Comparison of ENCODE assay signal across 12 mouse cellular contexts in the genomic region with DNA sequence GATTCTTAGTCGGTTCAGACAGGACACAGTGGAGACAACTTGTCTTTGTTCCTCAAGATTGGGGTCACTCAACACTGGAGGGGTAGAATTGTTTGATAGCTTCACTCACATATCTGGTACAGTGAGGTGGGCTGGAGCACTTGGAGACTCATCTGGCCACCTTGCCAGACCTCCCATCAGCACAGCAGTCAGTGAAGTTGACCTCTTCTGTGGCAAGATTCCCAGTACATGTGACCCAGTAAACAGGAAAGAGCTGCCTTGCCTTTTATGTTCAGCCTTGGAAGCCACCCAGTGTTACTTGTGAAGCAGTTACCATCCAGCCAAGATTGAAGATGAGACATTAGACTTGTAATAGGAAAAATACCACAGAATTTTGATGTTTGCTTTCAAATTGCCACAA. TPM values are rescaled to one million over a fixed set of nuclear protein-coding genes. Genes with fewer than 3 reads are reported as not detected.
DNase-seq lines count a peak whose midpoint lies in the region; ATAC-seq and TF ChIP-seq lines count a peak whose summit lies in the region.
"Had no signal": no experiment of that assay in that cellular context is flagged by ENCODE, and none has a peak within 500 bp of the region (broad histone marks: within the 10 kb centered on the region; RNA-seq: fewer than 3 reads in every experiment).

No protein-coding gene starts in this region.

- H3K36me3 ChIP-seq in hindbrain, embryonic 13.5 days = peaks cover 59% of the 10 kb centered on the region
- H3K36me3 ChIP-seq in hindbrain, embryonic 11.5 days (ENCODE audit: control insufficient read depth, insufficient read depth, low read length) = no peaks in the 10 kb centered on the region
- peaks cover 62% of the 10 kb centered on the region for H3K36me3 ChIP-seq in heart, postnatal 0 days (replicated peaks; ENCODE audit: control insufficient read depth, insufficient read depth, low read length)
- peaks cover 41% of the 10 kb centered on the region for H3K36me3 ChIP-seq in intestine, postnatal 0 days (ENCODE audit: control insufficient read depth, insufficient read depth)
- peaks cover 11% of the 10 kb centered on the region; the same call in 1 of the 2 replicates for H3K36me3 ChIP-seq in liver, embryonic 11.5 days (ENCODE audit: control insufficient read depth, insufficient read depth, low read length)

- no peaks in the 10 kb centered on the region for H3K27me3 ChIP-seq in hindbrain, embryonic 13.5 days
- no peaks in the 10 kb centered on the region for H3K27me3 ChIP-seq in hindbrain, embryonic 11.5 days (ENCODE audit: control insufficient read depth, insufficient read depth, low read length)
- no peaks in the 10 kb centered on the region for H3K27me3 ChIP-seq in heart, postnatal 0 days (ENCODE audit: control insufficient read depth, insufficient read depth, low read length)
- no peaks in the 10 kb centered on the region for H3K27me3 ChIP-seq in intestine, postnatal 0 days (replicated peaks; ENCODE audit: control insufficient read depth, insufficient read depth, low read length)
- no peaks in the 10 kb centered on the region for H3K27me3 ChIP-seq in liver, embryonic 11.5 days (replicated peaks; ENCODE audit: control insufficient read depth, insufficient read depth, low read length)
- H3K27me3 ChIP-seq: CH12.LX; embryonic facial prominence, embryonic 12.5 days; liver, embryonic 13.5 days had no signal

- WGBS in hindbrain, embryonic 13.5 days = 36% methylated on average over 1 of the region's 1 CpGs
- WGBS in hindbrain, embryonic 11.5 days = 61% methylated on average over 1 of the region's 1 CpGs
- 56% methylated on average over 1 of the region's 1 CpGs for WGBS in heart, postnatal 0 days
- 76% methylated on average over 1 of the region's 1 CpGs for WGBS in intestine, postnatal 0 days
- WGBS in liver, embryonic 11.5 days = 78% methylated on average over 1 of the region's 1 CpGs

- no peak overlapping the region for H3K4me2 ChIP-seq in hindbrain, embryonic 13.5 days
- no peak overlapping the region for H3K4me2 ChIP-seq in hindbrain, embryonic 11.5 days (replicated peaks; ENCODE audit: low read depth, low read length)
- no peak overlapping the region for H3K4me2 ChIP-seq in heart, postnatal 0 days (ENCODE audit: low read depth, low read length)
- H3K4me2 ChIP-seq in intestine, postnatal 0 days (replicated peaks; ENCODE audit: low read depth) = no peak overlapping the region
- H3K4me2 ChIP-seq in liver, embryonic 11.5 days = no peak overlapping the region
- H3K4me2 ChIP-seq: embryonic facial prominence, embryonic 12.5 days; liver, embryonic 13.5 days had no signal

- DNase-seq in hindbrain, embryonic 11.5 days (ENCODE audit: low spot score) = no peak
- DNase-seq in cerebellum, adult 18-20 months = peak; percentile 42 to 57
- DNase-seq in heart, postnatal 0 days (ENCODE audit: low spot score) = peak; percentile 73
- peak in 1 of 2 experiments; percentile 33 for DNase-seq in left cerebral cortex, adult 2 months (ENCODE audit: extremely low spot score in 1 of 2, low spot score in 2 of 2)
- peak; percentile 24 to 32 for DNase-seq in right cerebral cortex, postnatal 36 days (ENCODE audit: low spot score in 2 of 2)
- DNase-seq in liver, embryonic 11.5 days (ENCODE audit: low spot score) = no peak
- DNase-seq: liver, embryonic 13.5 days had no signal

- H3K27ac ChIP-seq in hindbrain, embryonic 13.5 days = no peak overlapping the region
- no peak overlapping the region for H3K27ac ChIP-seq in hindbrain, embryonic 11.5 days (ENCODE audit: low read depth, low read length)
- H3K27ac ChIP-seq in heart, postnatal 0 days (ENCODE audit: low read depth) = peak overlapping the region; percentile 2
- peak overlapping the region; percentile 82 for H3K27ac ChIP-seq in left cerebral cortex, adult 2 months
- no peak overlapping the region for H3K27ac ChIP-seq in intestine, postnatal 0 days (ENCODE audit: low read depth, low read length)
- no peak overlapping the region for H3K27ac ChIP-seq in liver, embryonic 11.5 days (ENCODE audit: low read depth, low read length)
- H3K27ac ChIP-seq: embryonic facial prominence, embryonic 12.5 days; liver, embryonic 13.5 days had no signal

- no peak for TF ChIP-seq EP300 in heart, postnatal 0 days (IDR thresholded peaks at IDR 0.05; ENCODE audit: low read depth)

- no peak for TF ChIP-seq CTCF in heart, postnatal 0 days (IDR thresholded peaks at IDR 0.05; ENCODE audit: low read depth)
- TF ChIP-seq CTCF in left cerebral cortex, adult 2 months (IDR thresholded peaks at IDR 0.05) = no peak
- TF ChIP-seq CTCF in intestine, postnatal 0 days (IDR thresholded peaks at IDR 0.05; ENCODE audit: low read depth) = no peak

- no peaks in the 10 kb centered on the region for H3K9me3 ChIP-seq in hindbrain, embryonic 13.5 days
- H3K9me3 ChIP-seq in hindbrain, embryonic 11.5 days (ENCODE audit: control insufficient read depth, low read length) = no peaks in the 10 kb centered on the region
- H3K9me3 ChIP-seq in heart, postnatal 0 days (replicated peaks; ENCODE audit: control insufficient read depth, low read length) = no peaks in the 10 kb centered on the region
- no peaks in the 10 kb centered on the region for H3K9me3 ChIP-seq in intestine, postnatal 0 days (ENCODE audit: control insufficient read depth)
- no peaks in the 10 kb centered on the region for H3K9me3 ChIP-seq in liver, embryonic 11.5 days (ENCODE audit: control insufficient read depth, low read length)
- H3K9me3 ChIP-seq: embryonic facial prominence, embryonic 12.5 days; liver, embryonic 13.5 days had no signal

- intact Hi-C loops in left cerebral cortex, adult 2 months (cut with DNase I) = no loop called here

- H3K4me3 ChIP-seq in hindbrain, embryonic 13.5 days = no peak overlapping the region
- H3K4me3 ChIP-seq in hindbrain, embryonic 11.5 days (ENCODE audit: low read depth, low read length) = no peak overlapping the region
- H3K4me3 ChIP-seq in heart, postnatal 0 days (ENCODE audit: low read depth, low read length) = no peak overlapping the region
- H3K4me3 ChIP-seq in left cerebral cortex, adult 2 months = no peak overlapping the region
- H3K4me3 ChIP-seq in intestine, postnatal 0 days (ENCODE audit: low read depth, low read length) = no peak overlapping the region
- H3K4me3 ChIP-seq in liver, embryonic 11.5 days (ENCODE audit: low read depth, low read length) = no peak overlapping the region
- H3K4me3 ChIP-seq: embryonic facial prominence, embryonic 12.5 days; liver, embryonic 13.5 days had no signal

- ATAC-seq in hindbrain, embryonic 13.5 days (ENCODE audit: low FRiP score) = peak; percentile 28; the same call in 1 of the 2 replicates
- ATAC-seq in hindbrain, embryonic 11.5 days (ENCODE audit: low FRiP score) = no peak
- peak; percentile 81 for ATAC-seq in heart, postnatal 0 days (ENCODE audit: insufficient read depth, low read depth)
- no peak for ATAC-seq in intestine, postnatal 0 days
- ATAC-seq in liver, embryonic 11.5 days (replicated peaks; ENCODE audit: low FRiP score) = no peak

- H3K4me1 ChIP-seq in hindbrain, embryonic 13.5 days (replicated peaks) = no peaks in the 10 kb centered on the region
- H3K4me1 ChIP-seq in hindbrain, embryonic 11.5 days (replicated peaks; ENCODE audit: control insufficient read depth, insufficient read depth, low read length) = no peaks in the 10 kb centered on the region
- peaks cover 10% of the 10 kb centered on the region; the same call in 1 of the 2 replicates for H3K4me1 ChIP-seq in heart, postnatal 0 days (ENCODE audit: control insufficient read depth, insufficient read depth)
- no peaks in the 10 kb centered on the region for H3K4me1 ChIP-seq in intestine, postnatal 0 days (replicated peaks; ENCODE audit: control insufficient read depth, insufficient read depth, low read length)
- peaks cover 6% of the 10 kb centered on the region; the same call in 1 of the 2 replicates for H3K4me1 ChIP-seq in liver, embryonic 11.5 days (replicated peaks; ENCODE audit: control insufficient read depth, insufficient read depth, low read length)
- H3K4me1 ChIP-seq: embryonic facial prominence, embryonic 12.5 days had no signal

- H3K9ac ChIP-seq in hindbrain, embryonic 13.5 days = no peak overlapping the region
- H3K9ac ChIP-seq in hindbrain, embryonic 11.5 days (ENCODE audit: low read depth, low read length) = no peak overlapping the region
- H3K9ac ChIP-seq in heart, postnatal 0 days (replicated peaks; ENCODE audit: low read depth, low read length) = no peak overlapping the region
- H3K9ac ChIP-seq in intestine, postnatal 0 days (ENCODE audit: low read depth, low read length) = no peak overlapping the region
- no peak overlapping the region for H3K9ac ChIP-seq in liver, embryonic 11.5 days (ENCODE audit: low read depth, low read length)
- H3K9ac ChIP-seq: embryonic facial prominence, embryonic 12.5 days; liver, embryonic 13.5 days had no signal

RNA-seq across cellular contexts. Expression of a gene that starts 8.3 kb away (rescaled TPM):
- polyA plus RNA-seq in hindbrain, embryonic 13.5 days (2015; fragmentation: Nextera tagmentation; extraction: Ambion mirVana) = 39.2 and 43.7 TPM in 2 replicates
- 31.0 and 39.5 TPM in 2 replicates for polyA plus RNA-seq in hindbrain, embryonic 11.5 days (2014; fragmentation: Nextera tagmentation; extraction: Ambion mirVana)
- total RNA-seq in heart, postnatal 0 days (2014; rRNA removed; ENCODE audit: low replicate concordance) = 101 and 106 TPM in 2 replicates
- polyA plus RNA-seq in heart, postnatal 0 days (2015; fragmentation: Nextera tagmentation; extraction: Ambion mirVana) = 158 and 166 TPM in 2 replicates
- total RNA-seq in left cerebral cortex, adult 2 months (2021) = 100 to 1,000 TPM; 119 to 123 TPM
- polyA plus RNA-seq in intestine, postnatal 0 days (2015; fragmentation: Nextera tagmentation; extraction: Ambion mirVana) = 20.1 and 20.2 TPM in 2 replicates
- polyA plus RNA-seq in liver, embryonic 11.5 days (2014; fragmentation: Nextera tagmentation; extraction: Ambion mirVana) = 32.7 and 36.6 TPM in 2 replicates

RNA-seq across cellular contexts. Expression of a gene that starts 27.5 kb away (rescaled TPM):
- polyA plus RNA-seq in hindbrain, embryonic 13.5 days (2015; fragmentation: Nextera tagmentation; extraction: Ambion mirVana) = 37.4 and 37.6 TPM in 2 replicates
- polyA plus RNA-seq in hindbrain, embryonic 11.5 days (2014; fragmentation: Nextera tagmentation; extraction: Ambion mirVana) = 48.0 and 48.1 TPM in 2 replicates
- total RNA-seq in heart, postnatal 0 days (2014; rRNA removed; ENCODE audit: low replicate concordance) = 59.5 and 60.6 TPM in 2 replicates
- polyA plus RNA-seq in heart, postnatal 0 days (2015; fragmentation: Nextera tagmentation; extraction: Ambion mirVana) = 24.5 and 26.6 TPM in 2 replicates
- 10 to 100 TPM; 36.1 to 37.0 TPM for total RNA-seq in left cerebral cortex, adult 2 months (2021)
- 18.8 and 19.1 TPM in 2 replicates for polyA plus RNA-seq in intestine, postnatal 0 days (2015; fragmentation: Nextera tagmentation; extraction: Ambion mirVana)
- 56.5 and 59.8 TPM in 2 replicates for polyA plus RNA-seq in liver, embryonic 11.5 days (2014; fragmentation: Nextera tagmentation; extraction: Ambion mirVana)

RNA-seq across cellular contexts. Expression of a gene that starts 45.5 kb away (rescaled TPM):
- 0.26 TPM in 1 of 2 replicates, not detected in the other for polyA plus RNA-seq in hindbrain, embryonic 13.5 days (2015; fragmentation: Nextera tagmentation; extraction: Ambion mirVana)
- polyA plus RNA-seq in hindbrain, embryonic 11.5 days (2014; fragmentation: Nextera tagmentation; extraction: Ambion mirVana) = 0.12 TPM in 1 of 2 replicates, not detected in the other
- total RNA-seq in heart, postnatal 0 days (2014; rRNA removed; ENCODE audit: low replicate concordance) = not detected in 2 replicates
- polyA plus RNA-seq in heart, postnatal 0 days (2015; fragmentation: Nextera tagmentation; extraction: Ambion mirVana) = 0.07 and 0.08 TPM in 2 replicates
- not detected for total RNA-seq in left cerebral cortex, adult 2 months (2021)
- 0.07 TPM in 1 of 2 replicates, not detected in the other for polyA plus RNA-seq in intestine, postnatal 0 days (2015; fragmentation: Nextera tagmentation; extraction: Ambion mirVana)
- 0.29 TPM in 1 of 2 replicates, not detected in the other for polyA plus RNA-seq in liver, embryonic 11.5 days (2014; fragmentation: Nextera tagmentation; extraction: Ambion mirVana)
- polyA plus RNA-seq: liver, embryonic 13.5 days; stomach, embryonic 14.5 days had no signal

Comparison
In these comparisons a context has a peak if more than half of its experiments do, and no peak if none do; other contexts are left out.
1. ATAC-seq: peak in hindbrain, embryonic 13.5 days (single experiment) and heart, postnatal 0 days (single experiment); none in hindbrain, embryonic 11.5 days (single experiment), intestine, postnatal 0 days (single experiment) and liver, embryonic 11.5 days (single experiment).
2. H3K27ac ChIP-seq: peak in heart, postnatal 0 days (single experiment) and left cerebral cortex, adult 2 months (single experiment); none in hindbrain, embryonic 13.5 days (single experiment), hindbrain, embryonic 11.5 days (single experiment), intestine, postnatal 0 days (single experiment) and liver, embryonic 11.5 days (single experiment).
3. DNase-seq: peak in cerebellum, adult 18-20 months (2 of 2), heart, postnatal 0 days (single experiment) and right cerebral cortex, postnatal 36 days (2 of 2); none in hindbrain, embryonic 11.5 days (single experiment) and liver, embryonic 11.5 days (single experiment).